Comparison of ENCODE assay signal across 8 mouse cellular contexts in genomic region chr6:113099640-113100289, GRCm38 (mm10). TPM values are rescaled to one million over a fixed set of nuclear protein-coding genes. Genes with fewer than 3 reads are reported as not detected.
DNase-seq lines count a peak whose midpoint lies in the region; ATAC-seq and TF ChIP-seq lines count a peak whose summit lies in the region.

No protein-coding gene starts in this region.

- H3K27me3 ChIP-seq in heart, embryonic 10.5 days (ENCODE audit: insufficient read depth, poor library complexity, severe bottlenecking), result no peaks in the 10 kb centered on the region
- no peaks in the 10 kb centered on the region for H3K27me3 ChIP-seq in midbrain, embryonic 12.5 days
- no peaks in the 10 kb centered on the region for H3K27me3 ChIP-seq in stomach, postnatal 0 days (ENCODE audit: control insufficient read depth, insufficient read depth, low read length)

- no peak overlapping the region for H3K4me2 ChIP-seq in midbrain, embryonic 12.5 days (replicated peaks)
- H3K4me2 ChIP-seq in stomach, postnatal 0 days (replicated peaks; ENCODE audit: low read depth), result peak overlapping the region; percentile 30

- H3K4me1 ChIP-seq in heart, embryonic 10.5 days, result peaks cover 7% of the 10 kb centered on the region; the same call in 1 of the 2 replicates
- H3K4me1 ChIP-seq in midbrain, embryonic 12.5 days, result peaks cover 6% of the 10 kb centered on the region; the same call in 1 of the 2 replicates
- H3K4me1 ChIP-seq in stomach, postnatal 0 days (replicated peaks; ENCODE audit: control insufficient read depth, insufficient read depth), result peaks cover 3% of the 10 kb centered on the region

- intact Hi-C loops in left cerebral cortex, postnatal 36 days (cut with DNase I), result loop anchor here (2.0 kb wide), 1 partner anchor 23 kb away; the partner anchor contains the start of gene Setd5

- no peaks in the 10 kb centered on the region for H3K9me3 ChIP-seq in heart, embryonic 10.5 days
- H3K9me3 ChIP-seq in midbrain, embryonic 12.5 days, result no peaks in the 10 kb centered on the region
- no peaks in the 10 kb centered on the region for H3K9me3 ChIP-seq in stomach, postnatal 0 days (ENCODE audit: control insufficient read depth, low read length)

- H3K4me3 ChIP-seq in heart, embryonic 10.5 days, result no peak overlapping the region
- H3K4me3 ChIP-seq in midbrain, embryonic 12.5 days, result no peak overlapping the region
- no peak overlapping the region for H3K4me3 ChIP-seq in stomach, postnatal 0 days (ENCODE audit: low read depth, low read length)

- no peak for TF ChIP-seq CTCF in stomach, postnatal 0 days (IDR thresholded peaks at IDR 0.05; ENCODE audit: low read depth)

- H3K9ac ChIP-seq in midbrain, embryonic 12.5 days (replicated peaks), result no peak overlapping the region
- H3K9ac ChIP-seq in stomach, postnatal 0 days (ENCODE audit: low read length), result peak overlapping the region; percentile 31; the same call in 1 of the 2 replicates

- no peak for TF ChIP-seq EP300 in stomach, postnatal 0 days (optimal IDR thresholded peaks at IDR 0.05)

- ATAC-seq in midbrain, embryonic 12.5 days (ENCODE audit: low FRiP score, low read depth), result no peak
- peak; percentile 89 for ATAC-seq in stomach, postnatal 0 days (ENCODE audit: low FRiP score, low TSS enrichment)

- peaks cover 4% of the 10 kb centered on the region; the same call in 1 of the 2 replicates for H3K36me3 ChIP-seq in heart, embryonic 10.5 days
- H3K36me3 ChIP-seq in midbrain, embryonic 12.5 days, result 0 out of 2 replicates have a peak, but pooled peaks cover 2% of the 10 kb centered on the region
- H3K36me3 ChIP-seq in stomach, postnatal 0 days (ENCODE audit: control insufficient read depth, insufficient read depth, low read length), result no peaks in the 10 kb centered on the region

- peak; percentile 99 for DNase-seq in heart, adult 11 months
- no peak for DNase-seq in heart, embryonic 10.5 days (ENCODE audit: low spot score)
- DNase-seq in cerebellum, postnatal 36 days, result peak; percentile 92 to 97
- peak; percentile 95 for DNase-seq in heart, adult 18-20 months
- DNase-seq in kidney, adult 18-20 months, result peak; percentile 89
- DNase-seq in left cerebral cortex, postnatal 36 days (ENCODE audit: low spot score in 2 of 2), result peak; percentile 83 to 89
- DNase-seq in stomach, postnatal 0 days (ENCODE audit: low spot score), result peak; percentile 82

- H3K27ac ChIP-seq in heart, embryonic 10.5 days, result no peak overlapping the region
- H3K27ac ChIP-seq in midbrain, embryonic 12.5 days (replicated peaks), result peak overlapping the region; percentile 71
- H3K27ac ChIP-seq in stomach, postnatal 0 days (replicated peaks), result peak overlapping the region; percentile 74

- 46% methylated on average over 5 of the region's 5 CpGs for WGBS in heart, embryonic 10.5 days
- 45% methylated on average over 5 of the region's 5 CpGs for WGBS in midbrain, embryonic 12.5 days
- 10% methylated on average over 5 of the region's 5 CpGs for WGBS in stomach, postnatal 0 days

RNA-seq across cellular contexts. Expression of gene Setd5, which starts 22.6 kb away (rescaled TPM):
- 69.8 and 82.2 TPM in 2 replicates for polyA plus RNA-seq in heart, embryonic 10.5 days (2016; fragmentation: Nextera tagmentation; extraction: Ambion mirVana)
- total RNA-seq in heart, adult 18-20 months (2021), result 10 to 100 TPM; 27.0 to 31.5 TPM
- 100 to 1,000 TPM in 1 of 2 experiments, 10 to 100 TPM in 1; 99.2 to 130 TPM for total RNA-seq in left cerebral cortex, postnatal 36 days (2021)
- 64.0 and 69.1 TPM in 2 replicates for polyA plus RNA-seq in midbrain, embryonic 12.5 days (2016; fragmentation: Nextera tagmentation; extraction: Ambion mirVana)
- 34.6 and 35.9 TPM in 2 replicates for polyA plus RNA-seq in stomach, postnatal 0 days (2015; fragmentation: Nextera tagmentation; extraction: Ambion mirVana)

RNA-seq across cellular contexts. Expression of gene Thumpd3, which starts 53.7 kb away (rescaled TPM):
- 51.7 and 54.8 TPM in 2 replicates for polyA plus RNA-seq in heart, embryonic 10.5 days (2016; fragmentation: Nextera tagmentation; extraction: Ambion mirVana)
- 10 to 100 TPM; 19.8 to 22.5 TPM for total RNA-seq in heart, adult 18-20 months (2021)
- 10 to 100 TPM; 22.6 to 30.6 TPM for total RNA-seq in left cerebral cortex, postnatal 36 days (2021)
- 63.9 and 65.2 TPM in 2 replicates for polyA plus RNA-seq in midbrain, embryonic 12.5 days (2016; fragmentation: Nextera tagmentation; extraction: Ambion mirVana)
- 33.6 and 34.0 TPM in 2 replicates for polyA plus RNA-seq in stomach, postnatal 0 days (2015; fragmentation: Nextera tagmentation; extraction: Ambion mirVana)
